Mouse (Mus musculus) adrenal gland, postnatal 25 days (tissue): ENCODE data around the gene Vmn2r49. TPM values are rescaled to one million over a fixed set of nuclear protein-coding genes. Genes with fewer than 3 reads are reported as not detected.
"Not testable (repeated sequence)": the region's sequence is repeated elsewhere in the genome, so short reads cannot be mapped to it uniquely, and the experiment has no call there.

Experiments
- DNase-seq: peaks from one replicate; pipeline ENCODE4 v3.0.0; 2021; ENCODE audit warnings: mixed read lengths
- long read RNA-seq: library from polyadenylated mRNA; stranded (forward); transcript quantifications from one replicate; pipeline ENCODE4 v2.0.0, GENCODE M21; 2021
- total RNA-seq: library from RNA; stranded (reverse); gene quantifications from 2 replicates; pipeline ENCODE4 v1.2.3, GENCODE M21; 2021

The Vmn2r49 gene
- total RNA-seq = not detected in 2 replicates
- long read RNA-seq = 0 reads

DNA sequence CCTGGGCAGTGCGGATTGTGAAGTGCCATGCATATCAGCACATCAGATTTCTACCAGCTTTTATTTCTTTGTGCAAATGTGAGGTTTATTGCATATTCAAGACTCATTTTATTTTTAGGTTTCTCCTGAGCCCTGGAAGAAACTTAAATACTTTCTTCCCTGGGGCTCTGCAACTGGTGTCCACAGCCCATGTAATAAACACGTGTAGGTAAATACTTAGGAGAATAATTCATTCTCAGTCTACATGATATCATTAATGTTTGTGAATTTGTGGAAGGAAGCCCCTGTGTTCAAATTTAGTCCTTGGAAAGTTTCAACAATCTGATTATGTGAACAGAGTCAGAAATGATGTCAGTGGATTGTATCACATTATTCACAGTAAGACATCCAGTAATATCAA, at the start of gene Vmn2r49:
TSS of gene Vmn2r49 (minus strand) at position 101 of the 400 bp plus-strand sequence.
- DNase-seq = not testable (repeated sequence)

DNA sequence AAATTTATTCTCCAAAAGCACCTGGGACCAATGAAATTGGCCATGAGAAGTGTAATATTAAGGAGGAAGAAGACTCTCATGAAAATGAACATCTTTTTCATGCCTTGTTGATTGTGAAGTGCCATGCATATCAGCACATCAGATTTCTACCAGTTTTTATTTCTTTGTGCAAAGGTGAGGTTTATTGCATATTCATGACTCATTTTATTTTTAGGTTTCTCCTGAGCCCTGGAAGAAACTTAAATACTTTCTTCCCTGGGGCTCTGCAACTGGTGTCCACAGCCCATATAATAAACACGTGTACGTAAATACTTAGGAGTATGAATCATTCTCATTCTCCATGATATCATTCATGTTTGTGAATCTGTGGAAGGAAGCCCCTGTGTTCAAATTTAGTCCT, 38.6 kb downstream of the Vmn2r49 start, which contains the start of gene Vmn2r48:
TSS of gene Vmn2r48 (minus strand) at position 101 of the 400 bp plus-strand sequence.
- not testable (repeated sequence) for DNase-seq

Other genes starting within 250 kb of the Vmn2r49 start
- gene Vmn2r46, start 221.7 kb downstream of the Vmn2r49 start, total RNA-seq = not detected in 2 replicates
- not detected in 2 replicates for gene Vmn2r47, start 150.9 kb downstream of the Vmn2r49 start, total RNA-seq
- not detected in 2 replicates for gene Vmn2r48, start 38.7 kb downstream of the Vmn2r49 start, total RNA-seq
- not detected in 2 replicates for gene Vmn2r50, start 61.0 kb upstream of the Vmn2r49 start, total RNA-seq
- gene Vmn2r51, start 113.5 kb upstream of the Vmn2r49 start, total RNA-seq = not detected in 2 replicates
- not detected in 2 replicates for gene Vmn2r52, start 184.3 kb upstream of the Vmn2r49 start, total RNA-seq